Mouse (Mus musculus): Measurements from ENCODE around the gene Olfr679. TPM values are rescaled to one million over a fixed set of nuclear protein-coding genes. Genes with fewer than 3 reads are reported as not detected.
A peak's percentile ranks its signal among the peaks of the same experiment; 100 is the strongest.
"Not testable (repeated sequence)": the region's sequence is repeated elsewhere in the genome, so short reads cannot be mapped to it uniquely, and the experiment has no call there.

Olfr679 gene
- polyA plus RNA-seq (2014; fragmentation: Nextera tagmentation; extraction: Ambion mirVana) = not detected in 2 replicates

DNA sequence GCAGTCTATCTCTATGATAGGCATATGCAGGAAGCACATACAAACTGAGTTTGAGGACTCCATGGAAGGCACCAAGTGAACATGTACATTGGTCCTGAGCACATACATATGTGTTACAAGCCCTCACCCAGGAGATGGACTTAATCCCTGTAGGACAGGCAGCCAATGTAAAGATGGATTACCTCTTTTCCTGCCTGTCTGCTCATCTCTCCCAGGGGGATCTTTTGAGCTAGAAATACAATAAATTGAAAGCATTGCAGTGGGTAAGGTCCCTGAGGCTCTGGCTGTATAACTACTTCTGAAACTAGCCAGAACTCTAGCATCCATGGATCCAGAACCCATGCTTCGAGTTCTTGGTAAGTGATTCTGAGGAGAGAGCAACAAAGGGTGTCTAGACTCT is at the start of gene Olfr679:
Gene Olfr679 (plus strand): TSS at position 301 of the 400 bp plus-strand sequence.
- H3K27me3 ChIP-seq (ENCODE audit: insufficient read depth, low read length) = no peaks in the 10 kb centered on the region
- 35% methylated on average over 1 of the region's 1 CpGs for WGBS
- DNase-seq (no peak), ATAC-seq (ENCODE audit: insufficient read depth) (no peak)
- H3K9ac ChIP-seq = no peak within 1 kb of the TSS
- no peak within 1 kb of the TSS for H3K27ac ChIP-seq (ENCODE audit: low read depth)
- H3K4me3 ChIP-seq (ENCODE audit: low read depth, low read length) = no peak within 1 kb of the TSS
- no peak within 1 kb of the TSS for H3K4me2 ChIP-seq
- H3K36me3 ChIP-seq (ENCODE audit: insufficient read depth) = no peaks in the 10 kb centered on the region
- H3K4me1 ChIP-seq (ENCODE audit: insufficient read depth) = no peaks in the 10 kb centered on the region
- TF ChIP-seq CTCF (IDR thresholded peaks at IDR 0.05; ENCODE audit: low read depth) = no peak
- H3K9me3 ChIP-seq (ENCODE audit: low read depth, low read length) = no peaks in the 10 kb centered on the region

GRCm38 (mm10) chr7:105032398-105032797 is 48.6 kb upstream of the Olfr679 start, which contains the start of gene Olfr676:
Gene Olfr676 (plus strand): TSS chr7:105032698.
- Histone ChIP-seq H3K9me3 (ENCODE audit: low read depth, low read length) (no peaks in the 10 kb centered on the region), H3K4me2 (no peak within 1 kb of the TSS), H3K27ac (ENCODE audit: low read depth) (no peak within 1 kb of the TSS), H3K4me3 (ENCODE audit: low read depth, low read length) (no peak within 1 kb of the TSS), H3K9ac (no peak within 1 kb of the TSS), H3K27me3 (ENCODE audit: insufficient read depth, low read length) (no peaks in the 10 kb centered on the region), H3K4me1 (ENCODE audit: insufficient read depth) (no peaks in the 10 kb centered on the region), H3K36me3 (ENCODE audit: insufficient read depth) (no peaks in the 10 kb centered on the region)
- DNase-seq = no peak
- no peak for ATAC-seq (ENCODE audit: insufficient read depth)
- TF ChIP-seq CTCF (IDR thresholded peaks at IDR 0.05; ENCODE audit: low read depth) = no peak

DNA sequence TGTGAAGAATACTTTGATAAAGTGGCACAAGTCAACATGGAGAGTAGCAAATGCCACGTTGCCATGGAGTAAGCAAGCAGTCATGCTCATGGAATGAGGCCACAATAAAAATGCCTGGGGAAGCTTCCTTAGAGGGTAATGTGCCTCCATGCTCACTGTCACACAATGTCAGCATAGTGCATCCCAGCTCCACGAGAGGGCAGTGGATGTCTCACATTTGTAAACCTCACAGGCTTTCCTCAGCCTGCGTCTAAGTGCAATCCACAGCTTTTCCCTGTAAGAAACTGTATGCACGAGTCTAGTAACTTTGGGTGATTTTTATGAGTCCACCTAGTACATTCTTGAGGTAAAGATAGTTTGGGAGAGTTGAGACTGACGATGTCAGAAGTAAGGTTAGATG is 47.2 kb upstream of the Olfr679 start:
- WGBS = 51% methylated on average over 5 of the region's 5 CpGs
- not testable (repeated sequence) for H3K36me3 ChIP-seq (ENCODE audit: insufficient read depth); H3K4me1 ChIP-seq (ENCODE audit: insufficient read depth); H3K9ac ChIP-seq; H3K9me3 ChIP-seq (ENCODE audit: low read depth, low read length); ATAC-seq (ENCODE audit: insufficient read depth); H3K27ac ChIP-seq (ENCODE audit: low read depth); H3K4me3 ChIP-seq (ENCODE audit: low read depth, low read length); H3K27me3 ChIP-seq (ENCODE audit: insufficient read depth, low read length); H3K4me2 ChIP-seq
- DNase-seq = peak; percentile 15

DNA sequence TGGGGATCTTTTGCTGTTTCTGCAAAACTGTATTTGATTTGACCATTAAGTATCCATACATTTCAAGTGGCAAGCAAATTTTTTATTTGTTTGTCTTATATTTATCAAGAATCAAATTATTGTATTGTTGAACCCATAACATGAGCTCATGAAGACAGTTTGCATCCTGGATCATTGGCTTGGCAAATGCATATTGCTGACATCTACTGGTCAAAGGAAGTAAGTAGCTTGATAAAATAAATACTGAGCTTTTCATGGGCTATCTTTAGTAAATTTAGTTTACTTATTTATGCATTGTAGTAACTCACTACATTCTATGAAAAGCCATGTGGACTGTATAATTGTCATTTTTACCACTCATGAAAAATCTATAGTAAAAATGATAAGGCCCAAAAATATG is 22.1 kb upstream of the Olfr679 start:
- no peak overlapping the region for H3K27ac ChIP-seq (ENCODE audit: low read depth)
- no peaks in the 10 kb centered on the region for H3K9me3 ChIP-seq (ENCODE audit: low read depth, low read length)
- no peak overlapping the region for H3K4me3 ChIP-seq (ENCODE audit: low read depth, low read length)
- peak; percentile 0 for DNase-seq
- no peaks in the 10 kb centered on the region for H3K4me1 ChIP-seq (ENCODE audit: insufficient read depth)
- no peaks in the 10 kb centered on the region for H3K27me3 ChIP-seq (ENCODE audit: insufficient read depth, low read length)
- no peaks in the 10 kb centered on the region for H3K36me3 ChIP-seq (ENCODE audit: insufficient read depth)
- no peak for ATAC-seq (ENCODE audit: insufficient read depth)
- TF ChIP-seq CTCF (IDR thresholded peaks at IDR 0.05; ENCODE audit: low read depth) = no peak
- no peak overlapping the region for H3K9ac ChIP-seq
- no peak overlapping the region for H3K4me2 ChIP-seq

DNA sequence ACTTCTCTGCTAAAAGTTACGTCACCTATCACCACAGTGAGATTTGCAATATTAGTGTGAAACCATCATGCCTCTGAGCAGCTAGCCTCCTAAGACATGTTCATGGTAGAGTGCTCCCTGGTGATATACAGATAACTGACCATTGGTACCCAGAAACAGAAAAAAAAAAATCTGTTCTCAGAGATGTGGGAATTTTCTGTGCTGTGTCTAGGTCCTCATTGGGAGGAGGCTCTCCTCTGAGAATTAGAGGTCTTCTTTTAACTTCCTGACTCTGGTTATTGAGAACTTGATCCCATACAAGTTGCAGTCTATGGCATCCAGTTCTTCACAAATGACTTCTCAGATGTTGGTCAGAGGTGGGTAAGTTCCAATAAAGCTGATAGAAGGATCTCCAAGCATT is 16.8 kb upstream of the Olfr679 start, which contains the start of gene Olfr678:
Gene Olfr678 (plus strand): TSS at position 301 of the 400 bp plus-strand sequence.
- Histone ChIP-seq H3K27ac (ENCODE audit: low read depth) (no peak within 1 kb of the TSS), H3K4me3 (ENCODE audit: low read depth, low read length) (no peak within 1 kb of the TSS), H3K9me3 (ENCODE audit: low read depth, low read length) (no peaks in the 10 kb centered on the region), H3K9ac (no peak within 1 kb of the TSS), H3K36me3 (ENCODE audit: insufficient read depth) (no peaks in the 10 kb centered on the region), H3K27me3 (ENCODE audit: insufficient read depth, low read length) (no peaks in the 10 kb centered on the region), H3K4me2 (no peak within 1 kb of the TSS), H3K4me1 (ENCODE audit: insufficient read depth) (no peaks in the 10 kb centered on the region)
- WGBS = 87% methylated on average over 1 of the region's 1 CpGs
- no peak for ATAC-seq (ENCODE audit: insufficient read depth)
- TF ChIP-seq CTCF (IDR thresholded peaks at IDR 0.05; ENCODE audit: low read depth) = no peak
- DNase-seq = no peak

DNA sequence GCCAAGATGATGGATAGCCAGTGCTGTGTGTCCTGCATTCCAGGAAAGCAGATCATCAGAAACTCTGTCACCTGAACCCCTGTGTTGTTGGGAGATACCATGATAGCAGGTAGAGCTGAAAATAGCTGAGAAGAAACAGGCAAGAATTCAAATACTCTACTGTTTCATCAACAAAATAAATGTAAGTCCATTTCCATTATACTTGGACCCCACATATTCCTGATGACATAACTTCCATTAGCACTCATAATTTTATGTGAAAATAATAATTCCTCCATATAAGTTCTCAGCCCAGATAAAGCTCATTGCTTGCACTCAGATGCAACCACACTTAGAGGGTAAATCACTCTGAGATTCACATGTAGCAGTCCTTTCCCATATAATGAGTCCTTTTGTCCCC is 11.7 kb downstream of the Olfr679 start, which contains the start of gene Olfr680-ps1:
Gene Olfr680-ps1 (minus strand): TSS at position 101 of the 400 bp plus-strand sequence.
- not testable (repeated sequence) for ATAC-seq (ENCODE audit: insufficient read depth); H3K36me3 ChIP-seq (ENCODE audit: insufficient read depth)

DNA sequence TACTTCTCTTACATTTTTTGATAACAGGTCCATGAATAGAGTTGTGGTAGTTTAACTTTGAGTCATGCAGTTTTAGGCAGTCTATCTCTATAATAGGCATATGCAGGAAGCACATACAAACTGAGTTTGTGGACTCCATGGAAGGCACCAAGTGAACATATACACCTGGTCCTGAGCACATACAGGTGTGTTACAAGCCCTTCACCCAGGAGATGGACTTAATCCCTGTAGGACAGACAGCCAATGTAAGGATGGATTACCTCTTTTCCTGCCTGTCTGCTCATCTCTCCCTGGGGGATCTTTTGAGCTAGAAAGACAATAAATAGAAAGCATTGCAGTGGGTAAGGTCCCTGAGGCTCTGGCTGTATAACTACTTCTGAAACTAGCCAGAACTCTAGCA is 35.5 kb downstream of the Olfr679 start, which contains the start of gene Olfr681:
Gene Olfr681 (plus strand): TSS at position 301 of the 400 bp plus-strand sequence.
- H3K27me3 ChIP-seq (ENCODE audit: insufficient read depth, low read length) = no peaks in the 10 kb centered on the region
- H3K4me1 ChIP-seq (ENCODE audit: insufficient read depth) = no peaks in the 10 kb centered on the region
- DNase-seq = no peak
- no peak for ATAC-seq (ENCODE audit: insufficient read depth)
- H3K9ac ChIP-seq = no peak within 1 kb of the TSS
- no peak within 1 kb of the TSS for H3K27ac ChIP-seq (ENCODE audit: low read depth)
- no peaks in the 10 kb centered on the region for H3K9me3 ChIP-seq (ENCODE audit: low read depth, low read length)
- TF ChIP-seq CTCF (IDR thresholded peaks at IDR 0.05; ENCODE audit: low read depth) = no peak
- no peak within 1 kb of the TSS for H3K4me3 ChIP-seq (ENCODE audit: low read depth, low read length)
- H3K36me3 ChIP-seq (ENCODE audit: insufficient read depth) = no peaks in the 10 kb centered on the region
- H3K4me2 ChIP-seq = no peak within 1 kb of the TSS

More for the DNA sequence above, 11.7 kb downstream of the Olfr679 start, which contains the start of gene Olfr680-ps1:
- not testable (repeated sequence) for H3K27me3 ChIP-seq (ENCODE audit: insufficient read depth, low read length); H3K9ac ChIP-seq; H3K4me3 ChIP-seq (ENCODE audit: low read depth, low read length); H3K4me2 ChIP-seq; H3K4me1 ChIP-seq (ENCODE audit: insufficient read depth); H3K9me3 ChIP-seq (ENCODE audit: low read depth, low read length); DNase-seq; H3K27ac ChIP-seq (ENCODE audit: low read depth)

Other genes with a start within 250 kb of the Olfr679 start
- not detected in 2 replicates for gene Usp17lb, start 238.6 kb upstream of the Olfr679 start, polyA plus RNA-seq (2014; fragmentation: Nextera tagmentation; extraction: Ambion mirVana)
- gene Usp17la, start 224.2 kb upstream of the Olfr679 start, polyA plus RNA-seq (2014; fragmentation: Nextera tagmentation; extraction: Ambion mirVana) = not detected in 2 replicates
- gene Olfr665, start 203.2 kb upstream of the Olfr679 start, polyA plus RNA-seq (2014; fragmentation: Nextera tagmentation; extraction: Ambion mirVana) = not detected in 2 replicates
- gene Olfr666, start 185.3 kb upstream of the Olfr679 start, polyA plus RNA-seq (2014; fragmentation: Nextera tagmentation; extraction: Ambion mirVana) = not detected in 2 replicates
- gene Olfr667, start 159.7 kb upstream of the Olfr679 start, polyA plus RNA-seq (2014; fragmentation: Nextera tagmentation; extraction: Ambion mirVana) = not detected in 2 replicates
- not detected in 2 replicates for gene Olfr668, start 153.1 kb upstream of the Olfr679 start, polyA plus RNA-seq (2014; fragmentation: Nextera tagmentation; extraction: Ambion mirVana)
- gene Olfr669, start 147.0 kb upstream of the Olfr679 start, polyA plus RNA-seq (2014; fragmentation: Nextera tagmentation; extraction: Ambion mirVana) = not detected in 2 replicates
- not detected in 2 replicates for gene Olfr670, start 118.6 kb upstream of the Olfr679 start, polyA plus RNA-seq (2014; fragmentation: Nextera tagmentation; extraction: Ambion mirVana)
- not detected in 2 replicates for gene Olfr671, start 102.1 kb upstream of the Olfr679 start, polyA plus RNA-seq (2014; fragmentation: Nextera tagmentation; extraction: Ambion mirVana)
- not detected in 2 replicates for gene Olfr672, start 79.2 kb upstream of the Olfr679 start, polyA plus RNA-seq (2014; fragmentation: Nextera tagmentation; extraction: Ambion mirVana)
- gene Olfr675, start 52.7 kb upstream of the Olfr679 start, polyA plus RNA-seq (2014; fragmentation: Nextera tagmentation; extraction: Ambion mirVana) = not detected in 2 replicates
- gene Olfr676, start 48.5 kb upstream of the Olfr679 start, polyA plus RNA-seq (2014; fragmentation: Nextera tagmentation; extraction: Ambion mirVana) = not detected in 2 replicates
- not detected in 2 replicates for gene Olfr677, start 29.8 kb upstream of the Olfr679 start, polyA plus RNA-seq (2014; fragmentation: Nextera tagmentation; extraction: Ambion mirVana)
- not detected in 2 replicates for gene Olfr678, start 16.7 kb upstream of the Olfr679 start, polyA plus RNA-seq (2014; fragmentation: Nextera tagmentation; extraction: Ambion mirVana)
- not detected in 2 replicates for gene Olfr680-ps1, start 11.6 kb downstream of the Olfr679 start, polyA plus RNA-seq (2014; fragmentation: Nextera tagmentation; extraction: Ambion mirVana)
- not detected in 2 replicates for gene Olfr681, start 35.6 kb downstream of the Olfr679 start, polyA plus RNA-seq (2014; fragmentation: Nextera tagmentation; extraction: Ambion mirVana)
- gene Olfr683, start 65.8 kb downstream of the Olfr679 start, polyA plus RNA-seq (2014; fragmentation: Nextera tagmentation; extraction: Ambion mirVana) = not detected in 2 replicates
- gene Olfr684, start 82.4 kb downstream of the Olfr679 start, polyA plus RNA-seq (2014; fragmentation: Nextera tagmentation; extraction: Ambion mirVana) = not detected in 2 replicates
- gene Olfr685, start 104.8 kb downstream of the Olfr679 start, polyA plus RNA-seq (2014; fragmentation: Nextera tagmentation; extraction: Ambion mirVana) = not detected in 2 replicates
- not detected in 2 replicates for gene Olfr686, start 126.3 kb downstream of the Olfr679 start, polyA plus RNA-seq (2014; fragmentation: Nextera tagmentation; extraction: Ambion mirVana)
- gene Olfr688, start 206.9 kb downstream of the Olfr679 start, polyA plus RNA-seq (2014; fragmentation: Nextera tagmentation; extraction: Ambion mirVana) = not detected in 2 replicates
- gene Olfr689, start 230.0 kb downstream of the Olfr679 start, polyA plus RNA-seq (2014; fragmentation: Nextera tagmentation; extraction: Ambion mirVana) = not detected in 2 replicates

All from lung, embryonic 14.5 days (tissue).